10 mouse cellular contexts compared by ENCODE assay signal in genomic region chr4:65252193-65252592, GRCm38 (mm10).
A peak's percentile ranks its signal among the peaks of the same experiment; 100 is the strongest.
DNase-seq lines count a peak whose midpoint lies in the region; ATAC-seq and TF ChIP-seq lines count a peak whose summit lies in the region.
"Had no signal": no experiment of that assay in that cellular context is flagged by ENCODE, and none has a peak within 500 bp of the region (broad histone marks: within the 10 kb centered on the region; RNA-seq: fewer than 3 reads in every experiment).

No protein-coding gene starts in this region.

- no peak overlapping the region for H3K27ac ChIP-seq in kidney, embryonic 14.5 days (ENCODE audit: low read depth, low read length)
- no peak overlapping the region for H3K27ac ChIP-seq in kidney, adult 2 months (ENCODE audit: insufficient read depth, low read depth, low read length)
- H3K27ac ChIP-seq in forebrain, embryonic 12.5 days: no peak overlapping the region
- no peak overlapping the region for H3K27ac ChIP-seq in neural tube, embryonic 12.5 days
- H3K27ac ChIP-seq: gastrocnemius, adult 2 months; liver, embryonic 12.5 days had no signal

- H3K36me3 ChIP-seq in kidney, embryonic 14.5 days (ENCODE audit: control insufficient read depth, insufficient read depth, low read length): no peaks in the 10 kb centered on the region
- H3K36me3 ChIP-seq in kidney, adult 2 months (ENCODE audit: control insufficient read depth, insufficient read depth, low read length): no peaks in the 10 kb centered on the region
- no peaks in the 10 kb centered on the region for H3K36me3 ChIP-seq in forebrain, embryonic 12.5 days (replicated peaks)
- no peaks in the 10 kb centered on the region for H3K36me3 ChIP-seq in neural tube, embryonic 12.5 days
- H3K36me3 ChIP-seq: liver, embryonic 12.5 days had no signal

- no peak for TF ChIP-seq CTCF in kidney, adult 2 months (conservative IDR thresholded peaks at IDR 0.05; ENCODE audit: insufficient read depth, insufficient read length, low read depth, low read length)

- H3K9me3 ChIP-seq in kidney, embryonic 14.5 days (ENCODE audit: control insufficient read depth, low read length): no peaks in the 10 kb centered on the region
- H3K9me3 ChIP-seq in forebrain, embryonic 12.5 days: no peaks in the 10 kb centered on the region
- H3K9me3 ChIP-seq in neural tube, embryonic 12.5 days: no peaks in the 10 kb centered on the region
- H3K9me3 ChIP-seq: liver, embryonic 12.5 days had no signal

- 4% methylated on average over 8 of the region's 8 CpGs for WGBS in kidney, embryonic 14.5 days
- WGBS in kidney, adult 2 months: 35% methylated on average over 8 of the region's 8 CpGs
- 3% methylated on average over 8 of the region's 8 CpGs for WGBS in forebrain, embryonic 12.5 days
- 3% methylated on average over 8 of the region's 8 CpGs for WGBS in neural tube, embryonic 12.5 days

- H3K4me3 ChIP-seq in kidney, embryonic 14.5 days (ENCODE audit: low read length): no peak overlapping the region
- no peak overlapping the region for H3K4me3 ChIP-seq in kidney, adult 2 months (ENCODE audit: insufficient read depth, low read depth, low read length)
- no peak overlapping the region for H3K4me3 ChIP-seq in forebrain, embryonic 12.5 days (replicated peaks)
- H3K4me3 ChIP-seq in neural tube, embryonic 12.5 days: no peak overlapping the region
- H3K4me3 ChIP-seq: gastrocnemius, adult 2 months; liver, embryonic 12.5 days had no signal

- ATAC-seq in kidney, embryonic 14.5 days (ENCODE audit: low FRiP score, low TSS enrichment): 0 out of 2 replicates have a peak, but pooled peaks have one; percentile 35
- ATAC-seq in forebrain, embryonic 12.5 days (ENCODE audit: low FRiP score): peak; percentile 86
- ATAC-seq in neural tube, embryonic 12.5 days (ENCODE audit: low FRiP score, low read depth): peak; percentile 86
- ATAC-seq: liver, embryonic 12.5 days had no signal

- no peak for TF ChIP-seq POLR2A in kidney, adult 2 months (IDR thresholded peaks at IDR 0.05; ENCODE audit: low read depth, low read length)

- no peaks in the 10 kb centered on the region; the same call in 1 of the 2 replicates for H3K4me1 ChIP-seq in kidney, embryonic 14.5 days (ENCODE audit: control insufficient read depth, insufficient read depth, low read length)
- no peaks in the 10 kb centered on the region for H3K4me1 ChIP-seq in kidney, adult 2 months (ENCODE audit: control insufficient read depth, insufficient read depth, low read length)
- peaks cover 16% of the 10 kb centered on the region for H3K4me1 ChIP-seq in forebrain, embryonic 12.5 days
- peaks cover 7% of the 10 kb centered on the region; the same call in 1 of the 2 replicates for H3K4me1 ChIP-seq in neural tube, embryonic 12.5 days
- H3K4me1 ChIP-seq: liver, embryonic 12.5 days had no signal

- H3K27me3 ChIP-seq in kidney, embryonic 14.5 days (ENCODE audit: control insufficient read depth, insufficient read depth, low read length): no peaks in the 10 kb centered on the region
- H3K27me3 ChIP-seq in kidney, adult 2 months (replicated peaks; ENCODE audit: control insufficient read depth, insufficient read depth, low read length): no peaks in the 10 kb centered on the region
- H3K27me3 ChIP-seq in forebrain, embryonic 12.5 days: peaks cover 49% of the 10 kb centered on the region
- H3K27me3 ChIP-seq in neural tube, embryonic 12.5 days (replicated peaks): peaks cover 47% of the 10 kb centered on the region
- H3K27me3 ChIP-seq: liver, embryonic 12.5 days had no signal

- DNase-seq in kidney, adult 2 months: no peak
- DNase-seq in hindlimb bud, embryonic 11.5 days (ENCODE audit: extremely low spot score, low read depth, low spot score): peak; percentile 30
- no peak for DNase-seq in right cerebral cortex, postnatal 14 days
- DNase-seq in frontal cortex, postnatal 14 days (ENCODE audit: low spot score in 2 of 2): no peak
- no peak for DNase-seq in spleen, postnatal 10 days (ENCODE audit: low spot score in 2 of 2)
- DNase-seq: gastrocnemius, adult 2 months had no signal

- H3K9ac ChIP-seq in kidney, embryonic 14.5 days (ENCODE audit: low read depth, low read length): no peak overlapping the region
- no peak overlapping the region for H3K9ac ChIP-seq in forebrain, embryonic 12.5 days
- no peak overlapping the region for H3K9ac ChIP-seq in neural tube, embryonic 12.5 days
- H3K9ac ChIP-seq: liver, embryonic 12.5 days had no signal

- H3K4me2 ChIP-seq in kidney, embryonic 14.5 days (replicated peaks; ENCODE audit: low read depth, low read length): no peak overlapping the region; the same call in 1 of the 2 replicates
- H3K4me2 ChIP-seq in forebrain, embryonic 12.5 days: peak overlapping the region; percentile 19
- H3K4me2 ChIP-seq in neural tube, embryonic 12.5 days (replicated peaks): peak overlapping the region; percentile 31; the same call in 1 of the 2 replicates
- H3K4me2 ChIP-seq: liver, embryonic 12.5 days had no signal

Comparison
In these comparisons a context has a peak if more than half of its experiments do, and no peak if none do; other contexts are left out.
1. ATAC-seq: peak in every context shown above with its lines; median percentile 86 in forebrain, embryonic 12.5 days; 86 in neural tube, embryonic 12.5 days; 35 in kidney, embryonic 14.5 days.